Mouse (Mus musculus) liver, embryonic 11.5 days (tissue): ENCODE results near the gene Ahdc1. TPM values are rescaled to one million over a fixed set of nuclear protein-coding genes. Genes with fewer than 3 reads are reported as not detected.
A peak's percentile ranks its signal among the peaks of the same experiment; 100 is the strongest.

Experiments
- ATAC-seq: fragments of 200-750 bp; cut with Nextera tagmentation; replicated peaks from 2 replicates; pipeline ENCODE4 v1.8.0; 2017; ENCODE audit warnings: moderate number of reproducible peaks, mild to moderate bottlenecking, moderate TSS enrichment, moderate library complexity; ENCODE audit not compliant: low FRiP score
- DNase-seq: peaks from one replicate; pipeline ENCODE4 v3.0.0-alpha.2; 2017; ENCODE audit warnings: low spot score
- H3K27ac ChIP-seq: fragments of 300-500 bp; sonication (generic); 2 replicates; pipeline ENCODE4 v1.5.1; 2014; ENCODE audit warnings: mild to moderate bottlenecking, low read depth, low read length, control low read depth
- H3K27me3 ChIP-seq: fragments of 300-500 bp; sonication (generic); replicated peaks from 2 replicates; pipeline ENCODE4 v1.6.1; 2014; ENCODE audit warnings: low read length, mixed read lengths; ENCODE audit not compliant: control insufficient read depth, insufficient read depth
- H3K36me3 ChIP-seq: fragments of 300-500 bp; sonication (generic); 2 replicates; pipeline ENCODE4 v1.6.1; 2014; ENCODE audit warnings: mild to moderate bottlenecking, low read length, moderate library complexity, mixed read lengths; ENCODE audit not compliant: control insufficient read depth, insufficient read depth
- H3K4me1 ChIP-seq: fragments of 300-500 bp; sonication (generic); replicated peaks from 2 replicates; pipeline ENCODE4 v1.6.1; 2014; ENCODE audit warnings: low read length, mixed read lengths; ENCODE audit not compliant: control insufficient read depth, insufficient read depth
- H3K4me2 ChIP-seq: fragments of 300-500 bp; sonication (generic); 2 replicates; pipeline ENCODE4 v1.6.1; 2014; ENCODE audit warnings: mild to moderate bottlenecking, control low read depth, moderate library complexity
- H3K4me3 ChIP-seq: fragments of 300-500 bp; sonication (generic); 2 replicates; pipeline ENCODE4 v1.5.1; 2014; ENCODE audit warnings: low read depth, low read length, control low read depth
- H3K9ac ChIP-seq: fragments of 300-500 bp; sonication (generic); 2 replicates; pipeline ENCODE4 v1.6.1; 2014; ENCODE audit warnings: low read depth, low read length, control low read depth
- H3K9me3 ChIP-seq: fragments of 300-500 bp; sonication (generic); 2 replicates; pipeline ENCODE4 v1.6.1; 2016; ENCODE audit warnings: low read length, inconsistent platforms, mixed read lengths; ENCODE audit not compliant: control insufficient read depth
- WGBS: fragments of 180-500 bp; shearing (Covaris S2); extraction: QIAGEN DNeasy Blood & Tissue Kit; methylation state at CpG from one replicate; pipeline ENCODE4 v1.1.7; 2014; 5-methylcytosine and 5-hydroxymethylcytosine counted together
- polyA plus RNA-seq: library from polyadenylated mRNA; unstranded; fragments of >200 nt; fragmentation: Nextera tagmentation; extraction: Ambion mirVana; gene quantifications from 2 replicates; pipeline ENCODE4 v1.2.1, GENCODE M21; 2014

Gene Ahdc1
- polyA plus RNA-seq, 1 experiment from 2014 or later: 6.1 TPM

DNA sequence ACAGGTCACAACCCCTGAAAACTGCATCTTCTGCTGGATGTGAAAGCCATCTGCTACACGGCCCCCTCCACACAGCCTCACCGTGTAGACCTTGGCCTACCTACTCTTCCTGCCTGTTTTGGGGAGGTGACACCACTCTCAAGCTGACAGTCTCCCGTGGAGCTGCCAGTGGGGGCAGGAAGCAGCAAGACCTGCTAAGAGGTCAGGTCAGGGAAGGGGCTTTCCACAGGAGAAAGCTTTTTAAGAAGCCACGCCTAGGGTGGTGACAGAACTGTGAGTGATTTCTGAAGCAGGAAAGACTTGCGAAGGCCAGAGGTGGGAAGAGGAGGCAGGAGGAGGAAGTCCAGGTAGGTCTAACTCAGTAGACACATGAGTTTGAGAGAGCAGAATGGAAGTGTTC lies 67.9 kb downstream of the Ahdc1 start:
- Histone ChIP-seq H3K4me3 (no peak overlapping the region), H3K27ac (peak overlapping the region; percentile 20), H3K9ac (no peak overlapping the region), H3K9me3 (no peaks in the 10 kb centered on the region), H3K27me3 (no peaks in the 10 kb centered on the region), H3K4me2 (peak overlapping the region; percentile 1; the same call in 1 of the 2 replicates), H3K36me3 (peaks cover 2% of the 10 kb centered on the region; the same call in 1 of the 2 replicates), H3K4me1 (peaks cover 48% of the 10 kb centered on the region)
- 43% methylated on average over 5 of the region's 5 CpGs for WGBS
- DNase-seq: no peak
- ATAC-seq: no peak

DNA sequence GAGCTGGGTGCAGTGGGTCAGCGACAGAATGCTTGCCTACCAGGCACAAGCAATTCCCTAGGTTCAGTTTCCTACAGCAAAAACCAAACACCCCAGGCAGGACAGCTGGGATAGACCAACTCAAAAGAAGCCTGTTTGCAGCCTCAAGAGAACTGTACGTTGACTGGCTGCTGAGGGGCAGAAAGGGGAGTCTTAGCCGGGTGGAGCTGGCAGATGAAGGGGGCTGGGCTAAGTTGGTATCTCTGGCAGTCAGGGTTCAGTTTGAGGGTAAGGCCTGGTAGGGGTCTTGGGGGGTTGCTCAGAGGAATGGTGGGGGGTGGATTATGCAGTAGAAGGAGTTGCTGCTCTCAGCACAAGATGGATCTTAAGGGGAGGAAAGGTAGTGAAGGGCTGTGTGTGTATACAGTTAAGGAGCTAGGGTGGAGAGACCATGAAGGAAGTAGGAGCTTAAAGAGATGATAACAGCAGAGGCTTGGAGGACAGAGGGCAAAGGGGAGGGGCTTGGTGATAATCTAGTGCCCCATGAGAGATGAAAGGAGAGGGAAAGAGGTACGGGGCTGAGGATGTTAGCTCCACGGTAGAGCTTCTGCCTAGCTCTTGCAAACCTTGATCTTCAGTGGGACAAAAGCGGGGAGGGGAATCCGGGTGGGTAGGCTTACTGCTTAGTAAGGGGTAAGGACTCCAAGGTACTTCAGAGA lies 68.5 kb downstream of the Ahdc1 start:
- peaks cover 46% of the 10 kb centered on the region for H3K4me1 ChIP-seq
- no peak overlapping the region for H3K4me3 ChIP-seq
- peak; percentile 78 for ATAC-seq

DNA sequence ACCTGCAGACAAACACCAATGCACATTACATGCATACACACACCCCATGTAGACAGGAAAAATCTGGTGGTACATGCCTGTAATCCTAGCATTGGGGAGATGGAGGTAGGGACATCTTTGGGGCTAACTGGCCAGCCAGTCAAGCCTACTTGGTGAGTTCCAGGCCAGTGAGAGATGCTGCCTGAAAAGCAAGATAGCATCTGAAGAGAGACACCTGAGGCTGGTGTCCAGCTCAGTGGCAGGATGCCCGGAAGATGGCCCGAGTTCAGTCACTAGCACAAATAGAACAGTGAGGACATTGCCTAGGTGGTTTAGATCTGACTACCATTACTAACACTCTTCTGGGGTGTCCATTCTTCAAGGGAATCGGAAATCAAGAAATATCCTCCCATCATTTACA lies 69.8 kb downstream of the Ahdc1 start:
- 85% methylated on average over 3 of the region's 3 CpGs for WGBS
- ATAC-seq (no peak), DNase-seq (no peak)
- Histone ChIP-seq H3K9ac (no peak overlapping the region), H3K36me3 (peaks cover 2% of the 10 kb centered on the region; the same call in 1 of the 2 replicates), H3K9me3 (no peaks in the 10 kb centered on the region), H3K27me3 (peaks cover 17% of the 10 kb centered on the region), H3K4me3 (no peak overlapping the region), H3K27ac (no peak overlapping the region), H3K4me1 (peaks cover 47% of the 10 kb centered on the region), H3K4me2 (no peak overlapping the region)

More for the DNA sequence above, 68.5 kb downstream of the Ahdc1 start:
- no peak overlapping the region; the same call in 1 of the 2 replicates for H3K9ac ChIP-seq
- H3K4me2 ChIP-seq: peak overlapping the region; percentile 1
- 39% methylated on average over 7 of the region's 7 CpGs for WGBS
- H3K27me3 ChIP-seq: peaks cover 4% of the 10 kb centered on the region; the same call in 1 of the 2 replicates
- H3K27ac ChIP-seq: peak overlapping the region; percentile 20
- no peak for DNase-seq
- H3K36me3 ChIP-seq: peaks cover 2% of the 10 kb centered on the region; the same call in 1 of the 2 replicates
- H3K9me3 ChIP-seq: no peaks in the 10 kb centered on the region

- peaks cover 49% of the 10 kb centered on the region for H3K4me1 ChIP-seq
- DNase-seq: no peak
- no peak overlapping the region for H3K4me2 ChIP-seq
Measured at GRCm38 (mm10) chr4:133082216-133082773, 71.2 kb downstream of the Ahdc1 start.

GRCm38 (mm10) chr4:133083991-133084861 lies 73.2 kb downstream of the Ahdc1 start:
- 22% methylated on average over 3 of the region's 3 CpGs for WGBS
- DNase-seq (no peak), ATAC-seq (no peak)
- Histone ChIP-seq H3K4me1 (peaks cover 43% of the 10 kb centered on the region), H3K27ac (no peak overlapping the region), H3K27me3 (peaks cover 18% of the 10 kb centered on the region), H3K36me3 (no peaks in the 10 kb centered on the region), H3K4me3 (no peak overlapping the region), H3K4me2 (peak overlapping the region; percentile 82), H3K9ac (no peak overlapping the region; the same call in 1 of the 2 replicates), H3K9me3 (no peaks in the 10 kb centered on the region)

More at GRCm38 (mm10) chr4:133082216-133082773, 71.2 kb downstream of the Ahdc1 start:
- Histone ChIP-seq H3K27ac (no peak overlapping the region), H3K27me3 (peaks cover 18% of the 10 kb centered on the region), H3K4me3 (no peak overlapping the region), H3K9ac (no peak overlapping the region), H3K36me3 (peaks cover 2% of the 10 kb centered on the region; the same call in 1 of the 2 replicates), H3K9me3 (no peaks in the 10 kb centered on the region)
- 88% methylated on average over 6 of the region's 6 CpGs for WGBS
- no peak for ATAC-seq

DNA sequence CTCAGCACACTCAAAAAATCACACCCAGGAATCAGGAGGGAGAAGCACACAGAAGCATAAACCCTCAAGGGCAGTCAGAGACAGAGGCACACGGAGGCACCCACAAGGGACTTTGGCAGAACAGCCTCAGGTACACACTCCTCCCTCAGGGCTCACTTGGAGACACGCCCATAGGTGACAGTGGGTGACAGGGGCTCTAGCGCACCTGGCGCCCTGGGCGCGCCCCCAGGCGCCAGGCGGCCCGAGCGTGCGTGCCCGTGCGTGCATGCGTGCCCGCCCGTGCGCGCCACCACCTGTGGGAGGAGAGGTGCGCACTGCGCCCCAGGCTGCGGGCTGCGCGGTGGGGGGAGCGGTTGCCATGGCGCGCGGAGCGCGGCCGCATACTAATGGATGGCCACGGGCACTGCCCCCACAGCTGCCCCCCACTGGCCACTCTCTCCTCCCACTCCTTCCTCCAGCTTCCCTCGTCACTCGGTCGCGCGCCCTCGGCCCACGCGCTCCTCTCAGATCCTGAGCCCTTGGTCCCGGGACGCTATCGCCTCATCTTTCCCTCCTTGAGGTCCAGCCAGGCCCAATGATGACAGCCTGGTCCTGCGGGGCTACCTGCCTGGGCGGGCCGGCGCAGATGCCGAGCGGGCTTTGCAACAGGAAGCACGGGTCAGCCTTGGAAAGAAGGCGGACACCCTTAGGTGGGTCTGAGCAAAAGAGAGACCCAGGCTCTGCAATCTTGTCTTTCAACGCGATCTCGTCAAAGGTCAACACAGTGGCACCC lies 74.1 kb downstream of the Ahdc1 start:
- no peak for DNase-seq
- peak overlapping the region; percentile 28; the same call in 1 of the 2 replicates for H3K27ac ChIP-seq
- peak overlapping the region; percentile 82 for H3K4me2 ChIP-seq
- H3K9me3 ChIP-seq: no peaks in the 10 kb centered on the region
- peak overlapping the region; percentile 23; the same call in 1 of the 2 replicates for H3K9ac ChIP-seq
- WGBS: 3% methylated on average over 53 of the region's 53 CpGs
- no peak; the same call in 1 of the 2 replicates for ATAC-seq
- H3K4me1 ChIP-seq: peaks cover 39% of the 10 kb centered on the region
- no peaks in the 10 kb centered on the region for H3K36me3 ChIP-seq
- peaks cover 18% of the 10 kb centered on the region for H3K27me3 ChIP-seq
- H3K4me3 ChIP-seq: peak overlapping the region; percentile 43

GRCm38 (mm10) chr4:133085783-133086342 lies 74.8 kb downstream of the Ahdc1 start:
- no peak overlapping the region for H3K9ac ChIP-seq

More at GRCm38 (mm10) chr4:133085783-133086342, 74.8 kb downstream of the Ahdc1 start:
- H3K27me3 ChIP-seq: peaks cover 18% of the 10 kb centered on the region
- H3K27ac ChIP-seq: peak overlapping the region; percentile 28; the same call in 1 of the 2 replicates
- DNase-seq (no peak), ATAC-seq (no peak)
- H3K4me3 ChIP-seq: peak overlapping the region; percentile 43; the same call in 1 of the 2 replicates
- no peaks in the 10 kb centered on the region for H3K36me3 ChIP-seq
- H3K4me2 ChIP-seq: peak overlapping the region; percentile 82
- H3K4me1 ChIP-seq: peaks cover 46% of the 10 kb centered on the region
- no peaks in the 10 kb centered on the region for H3K9me3 ChIP-seq
- WGBS: 25% methylated on average over 12 of the region's 12 CpGs
